Mouse (Mus musculus) midbrain, embryonic 14.5 days (tissue): ENCODE results near the gene Rgs14. TPM values are rescaled to one million over a fixed set of nuclear protein-coding genes. Genes with fewer than 3 reads are reported as not detected.

Experiments
- ATAC-seq: fragments of 200-750 bp; cut with Nextera tagmentation; 2 replicates; pipeline ENCODE4 v1.8.0; 2017; ENCODE audit warnings: moderate number of reproducible peaks, moderate library complexity; ENCODE audit not compliant: low FRiP score, low TSS enrichment
- DNase-seq: peaks from one replicate; pipeline ENCODE4 v3.0.0-alpha.2; 2015
- H3K27ac ChIP-seq: fragments of 300-500 bp; sonication (generic); replicated peaks from 2 replicates; pipeline ENCODE4 v1.5.1; 2014; ENCODE audit warnings: mild to moderate bottlenecking, low read depth, low read length, moderate library complexity
- H3K27me3 ChIP-seq: fragments of 300-500 bp; sonication (generic); 2 replicates; pipeline ENCODE4 v1.6.1; 2014; ENCODE audit warnings: low read length, control low read depth, mixed read lengths; ENCODE audit not compliant: control insufficient read depth, insufficient read depth
- H3K36me3 ChIP-seq: fragments of 300-500 bp; sonication (generic); 2 replicates; pipeline ENCODE4 v1.6.1; 2014; ENCODE audit warnings: low read length, control low read depth; ENCODE audit not compliant: control insufficient read depth, insufficient read depth
- H3K4me1 ChIP-seq: fragments of 300-500 bp; sonication (generic); 2 replicates; pipeline ENCODE4 v1.6.1; 2014; ENCODE audit warnings: mild to moderate bottlenecking, antibody characterized with exemption, low read length, control low read depth; ENCODE audit not compliant: control insufficient read depth, insufficient read depth
- H3K4me2 ChIP-seq: fragments of 300-500 bp; sonication (generic); 2 replicates; pipeline ENCODE4 v1.6.1; 2014; ENCODE audit warnings: mild to moderate bottlenecking, low read length, moderate library complexity
- H3K4me3 ChIP-seq: fragments of 300-500 bp; sonication (generic); replicated peaks from 2 replicates; pipeline ENCODE4 v1.5.1; 2014; ENCODE audit warnings: low read depth, low read length
- H3K9ac ChIP-seq: fragments of 300-500 bp; sonication (generic); replicated peaks from 2 replicates; pipeline ENCODE4 v1.6.1; 2014; ENCODE audit warnings: mild to moderate bottlenecking, low read length, moderate library complexity
- H3K9me3 ChIP-seq: fragments of 300-500 bp; sonication (generic); 2 replicates; pipeline ENCODE4 v1.6.1; 2016; ENCODE audit warnings: low read length, control low read depth, mixed read lengths; ENCODE audit not compliant: control insufficient read depth
- WGBS: fragments of 180-500 bp; shearing (Covaris S2); extraction: QIAGEN DNeasy Blood & Tissue Kit; methylation state at CpG from one replicate; pipeline ENCODE4 v1.1.7; 2014; 5-methylcytosine and 5-hydroxymethylcytosine counted together
- polyA plus RNA-seq: library from polyadenylated mRNA; unstranded; fragments of >200 nt; fragmentation: Nextera tagmentation; extraction: Ambion mirVana; gene quantifications from 2 replicates; pipeline ENCODE4 v1.2.1, GENCODE M21; 2014

Gene Rgs14
- polyA plus RNA-seq, 1 experiment from 2014 or later, result 0.33 TPM

DNA sequence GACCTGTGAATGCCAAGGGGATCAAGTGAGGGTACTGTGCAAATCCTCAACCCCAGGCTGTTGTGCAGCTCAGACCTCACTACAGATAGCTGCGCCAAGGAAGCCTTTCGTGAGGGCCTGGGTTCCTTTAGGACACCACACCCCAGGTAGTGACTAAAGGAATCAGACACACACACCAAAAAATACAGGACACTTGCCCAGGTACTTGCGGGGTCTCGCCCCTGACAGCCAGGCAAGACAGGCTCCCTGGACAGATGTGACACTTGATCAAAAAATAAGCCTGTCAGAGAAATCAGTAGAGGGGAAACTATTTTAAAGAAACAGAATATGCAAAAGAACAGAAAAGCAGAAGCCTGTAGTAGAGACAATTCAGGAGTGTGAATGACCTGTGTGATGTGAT is 40.9 kb upstream of the Rgs14 start:
- ATAC-seq (no peak), DNase-seq (no peak)
- peaks cover 24% of the 10 kb centered on the region for H3K36me3 ChIP-seq
- H3K4me3 ChIP-seq, result peak overlapping the region; percentile 57
- peaks cover 20% of the 10 kb centered on the region; the same call in 1 of the 2 replicates for H3K4me1 ChIP-seq
- 0 out of 2 replicates have a peak overlapping the region, but pooled peaks have one; percentile 14 for H3K9ac ChIP-seq
- 76% methylated on average over 4 of the region's 4 CpGs for WGBS
- H3K27ac ChIP-seq, result no peak overlapping the region
- no peaks in the 10 kb centered on the region for H3K9me3 ChIP-seq
- H3K27me3 ChIP-seq, result no peaks in the 10 kb centered on the region
- peak overlapping the region; percentile 79 for H3K4me2 ChIP-seq

DNA sequence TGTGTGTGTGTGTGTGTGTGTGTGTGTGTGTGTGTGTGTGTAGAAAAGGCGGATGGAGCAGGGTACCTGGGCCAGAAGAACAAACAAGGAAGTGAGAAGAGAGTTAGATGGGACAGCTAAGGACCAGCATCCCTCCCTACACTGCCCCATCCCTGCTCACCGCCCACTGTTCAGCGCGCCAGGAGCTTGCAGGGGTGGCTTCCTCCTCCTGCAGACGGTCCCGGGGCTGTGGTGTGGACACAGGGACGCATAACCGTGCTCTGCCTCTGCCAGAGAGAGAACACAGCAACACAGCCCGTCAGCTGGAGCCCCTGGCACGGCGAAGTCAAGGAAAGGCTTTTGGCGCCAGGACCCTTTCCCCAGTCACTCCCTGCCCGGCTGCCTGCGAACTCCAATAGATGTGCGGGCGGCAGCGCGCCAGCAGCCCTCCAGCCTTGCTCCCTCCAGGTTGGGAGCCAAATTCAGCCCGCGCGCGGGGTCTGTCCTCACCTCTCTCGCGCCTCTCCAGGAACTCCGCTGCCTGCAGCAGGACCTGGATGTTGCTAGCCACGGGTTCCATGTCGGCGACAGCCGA is 40.3 kb upstream of the Rgs14 start:
- Histone ChIP-seq H3K27me3 (no peaks in the 10 kb centered on the region), H3K4me1 (0 out of 2 replicates have a peak, but pooled peaks cover 18% of the 10 kb centered on the region), H3K9me3 (no peaks in the 10 kb centered on the region), H3K4me2 (peak overlapping the region; percentile 79), H3K4me3 (peak overlapping the region; percentile 57), H3K9ac (peak overlapping the region; percentile 48), H3K27ac (peak overlapping the region; percentile 70), H3K36me3 (peaks cover 19% of the 10 kb centered on the region)
- 2% methylated on average over 29 of the region's 29 CpGs for WGBS
- peak; percentile 69 for DNase-seq
- 0 out of 2 replicates have a peak, but pooled peaks have one; percentile 9 for ATAC-seq

DNA sequence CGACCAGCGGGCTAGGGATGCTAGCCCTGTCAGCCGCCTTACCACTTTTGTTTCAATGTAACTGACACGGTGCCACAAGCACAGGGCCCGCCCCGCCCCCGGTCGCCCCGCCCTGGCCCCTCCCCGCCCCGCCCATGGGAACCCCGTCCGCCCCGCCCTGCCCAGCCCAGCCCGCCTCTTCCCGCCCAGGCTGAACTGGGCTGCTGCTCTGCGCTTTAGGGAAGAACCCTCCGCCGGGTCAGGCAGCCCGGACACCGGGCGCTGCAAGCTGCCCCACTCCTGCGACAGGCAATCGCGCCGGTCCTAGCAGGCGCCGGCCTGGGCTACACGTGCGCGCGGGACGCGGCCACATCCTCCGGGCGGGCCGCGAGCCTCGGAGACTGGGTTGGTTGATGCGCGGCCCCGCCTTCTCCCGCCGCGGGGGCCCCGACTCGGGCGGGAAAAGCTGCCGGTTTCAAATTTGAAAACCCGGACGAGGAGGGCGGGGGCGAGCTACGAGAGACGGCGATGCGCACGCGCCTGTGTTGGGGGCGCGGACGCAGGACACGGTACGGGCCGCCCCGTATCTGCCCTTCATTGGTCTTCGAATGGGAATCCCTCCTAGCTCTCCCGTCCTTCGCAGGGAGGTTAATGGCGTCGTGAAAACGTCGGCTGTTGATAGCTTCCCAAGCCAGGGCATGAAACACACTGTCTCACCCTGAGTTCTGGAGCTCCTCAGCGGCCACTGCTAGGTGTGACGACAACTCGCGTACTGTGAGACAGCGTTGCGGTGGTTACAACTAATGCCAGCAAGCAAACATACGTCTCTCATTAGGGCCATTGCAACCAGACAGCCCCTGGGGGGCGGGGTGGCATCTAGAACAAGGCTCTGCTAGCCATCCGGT is 39.6 kb upstream of the Rgs14 start, which contains the start of gene Mxd3:
TSS of gene Mxd3 (minus strand) at position 141 of the 884 bp plus-strand sequence.
- DNase-seq, result peak; percentile 91
- under 1% methylated on average over 81 of the region's 82 CpGs for WGBS

DNA sequence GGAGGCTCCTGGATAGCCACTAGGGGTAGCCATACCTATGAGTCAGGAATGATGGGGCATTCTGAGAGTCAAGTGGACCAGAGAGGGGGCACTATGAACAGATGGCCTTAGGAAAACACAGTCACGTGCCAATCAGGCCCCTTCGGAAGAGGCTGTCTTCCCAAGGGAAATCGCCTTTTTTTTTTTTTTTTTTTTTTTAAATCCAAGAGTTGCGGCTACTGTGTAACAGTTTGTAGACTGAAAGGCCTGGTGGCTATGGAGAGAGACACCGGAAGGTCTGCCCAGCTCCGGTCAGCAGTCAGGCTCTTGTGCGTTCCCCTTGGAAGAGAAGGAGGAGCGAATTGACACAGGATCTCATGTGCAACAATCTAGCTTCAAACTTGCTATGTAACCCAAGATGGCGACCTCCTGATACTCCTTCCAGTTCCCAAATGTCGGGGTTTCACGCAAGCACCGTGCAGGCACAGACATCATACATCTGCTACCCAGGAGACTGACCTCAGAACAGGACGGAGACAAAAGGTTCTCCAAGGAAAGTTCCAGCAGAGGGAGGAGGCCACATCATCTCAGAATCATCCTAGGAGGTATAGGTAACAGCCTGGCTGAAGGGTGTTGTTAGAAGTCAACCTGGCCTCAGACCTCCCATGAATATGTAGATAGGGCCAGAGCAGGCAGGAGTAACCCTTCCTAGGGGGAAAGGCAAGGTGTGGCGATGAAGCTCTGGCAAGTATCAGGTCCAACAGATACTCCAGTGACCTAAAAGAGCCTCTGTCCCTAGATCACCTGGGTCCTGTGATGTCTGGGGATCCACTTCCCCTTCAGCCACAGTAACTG is 38.7 kb upstream of the Rgs14 start:
- WGBS, result 52% methylated on average over 14 of the region's 14 CpGs
- H3K9me3 ChIP-seq, result no peaks in the 10 kb centered on the region
- DNase-seq (no peak), ATAC-seq (no peak; the same call in 1 of the 2 replicates)
- peak overlapping the region; percentile 79 for H3K4me2 ChIP-seq
- peaks cover 6% of the 10 kb centered on the region for H3K36me3 ChIP-seq
- H3K4me1 ChIP-seq, result 0 out of 2 replicates have a peak, but pooled peaks cover 18% of the 10 kb centered on the region
- no peaks in the 10 kb centered on the region for H3K27me3 ChIP-seq
- H3K4me3 ChIP-seq, result peak overlapping the region; percentile 57
- peak overlapping the region; percentile 48; the same call in 1 of the 2 replicates for H3K9ac ChIP-seq
- H3K27ac ChIP-seq, result peak overlapping the region; percentile 70

More for the DNA sequence above, 39.6 kb upstream of the Rgs14 start, which contains the start of gene Mxd3:
- Histone ChIP-seq H3K9ac (peak within 1 kb of the TSS; percentile 48), H3K9me3 (no peaks in the 10 kb centered on the region), H3K4me2 (peak within 1 kb of the TSS; percentile 79), H3K27ac (peak within 1 kb of the TSS; percentile 70), H3K4me1 (0 out of 2 replicates have a peak, but pooled peaks cover 18% of the 10 kb centered on the region), H3K27me3 (no peaks in the 10 kb centered on the region), H3K4me3 (peak within 1 kb of the TSS; percentile 57), H3K36me3 (peaks cover 14% of the 10 kb centered on the region)
- peak; percentile 81 for ATAC-seq

DNA sequence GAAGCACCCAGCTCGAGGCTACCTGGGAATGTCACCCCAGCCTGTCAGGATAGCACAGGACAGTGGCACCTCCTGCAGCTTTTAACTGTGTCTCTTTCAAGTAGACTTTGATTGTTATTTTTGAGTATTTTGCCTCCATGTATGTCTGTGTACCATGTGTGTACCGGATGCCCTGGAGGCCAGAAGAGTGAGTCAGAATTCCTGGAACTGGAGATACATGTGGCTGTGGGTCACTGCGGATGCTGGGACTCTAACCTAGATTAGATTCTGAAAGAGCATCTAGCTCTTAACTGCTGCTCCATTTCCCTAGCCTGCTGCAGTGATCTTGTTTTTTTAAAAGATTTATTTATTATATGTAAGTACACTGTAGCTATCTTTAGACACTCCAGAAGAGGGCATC is 37.2 kb upstream of the Rgs14 start:
- Histone ChIP-seq H3K9me3 (no peaks in the 10 kb centered on the region), H3K4me2 (no peak overlapping the region), H3K27ac (no peak overlapping the region), H3K4me3 (no peak overlapping the region), H3K4me1 (0 out of 2 replicates have a peak, but pooled peaks cover 18% of the 10 kb centered on the region), H3K9ac (no peak overlapping the region), H3K27me3 (no peaks in the 10 kb centered on the region), H3K36me3 (no peaks in the 10 kb centered on the region)
- DNase-seq (no peak), ATAC-seq (no peak)
- 92% methylated on average over 3 of the region's 3 CpGs for WGBS

DNA sequence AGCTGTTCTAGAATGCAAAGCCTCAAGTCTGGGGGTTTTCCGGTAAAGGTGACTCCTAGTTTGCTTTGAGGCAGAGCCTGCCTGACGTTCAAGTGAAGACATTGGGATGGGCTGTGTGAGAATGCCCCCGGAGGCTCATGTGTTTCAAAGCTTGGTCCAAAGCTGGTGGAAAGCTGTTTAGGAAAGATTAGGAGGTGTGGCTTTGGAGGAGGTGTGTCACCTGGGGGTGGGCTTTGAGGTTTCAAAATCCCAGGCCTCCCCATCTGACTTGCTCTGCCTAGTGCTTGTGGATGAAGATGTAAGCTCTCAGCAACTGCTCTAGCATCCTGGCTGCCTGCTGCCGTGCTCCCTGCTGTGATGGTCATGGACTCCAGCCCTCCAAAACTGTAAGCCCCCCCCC is 33.8 kb upstream of the Rgs14 start:
- Histone ChIP-seq H3K27me3 (no peaks in the 10 kb centered on the region), H3K4me1 (0 out of 2 replicates have a peak, but pooled peaks cover 3% of the 10 kb centered on the region), H3K27ac (no peak overlapping the region), H3K4me2 (no peak overlapping the region), H3K9me3 (no peaks in the 10 kb centered on the region), H3K4me3 (no peak overlapping the region), H3K36me3 (no peaks in the 10 kb centered on the region), H3K9ac (no peak overlapping the region)
- DNase-seq (no peak), ATAC-seq (no peak)
- 89% methylated on average over 4 of the region's 4 CpGs for WGBS

DNA sequence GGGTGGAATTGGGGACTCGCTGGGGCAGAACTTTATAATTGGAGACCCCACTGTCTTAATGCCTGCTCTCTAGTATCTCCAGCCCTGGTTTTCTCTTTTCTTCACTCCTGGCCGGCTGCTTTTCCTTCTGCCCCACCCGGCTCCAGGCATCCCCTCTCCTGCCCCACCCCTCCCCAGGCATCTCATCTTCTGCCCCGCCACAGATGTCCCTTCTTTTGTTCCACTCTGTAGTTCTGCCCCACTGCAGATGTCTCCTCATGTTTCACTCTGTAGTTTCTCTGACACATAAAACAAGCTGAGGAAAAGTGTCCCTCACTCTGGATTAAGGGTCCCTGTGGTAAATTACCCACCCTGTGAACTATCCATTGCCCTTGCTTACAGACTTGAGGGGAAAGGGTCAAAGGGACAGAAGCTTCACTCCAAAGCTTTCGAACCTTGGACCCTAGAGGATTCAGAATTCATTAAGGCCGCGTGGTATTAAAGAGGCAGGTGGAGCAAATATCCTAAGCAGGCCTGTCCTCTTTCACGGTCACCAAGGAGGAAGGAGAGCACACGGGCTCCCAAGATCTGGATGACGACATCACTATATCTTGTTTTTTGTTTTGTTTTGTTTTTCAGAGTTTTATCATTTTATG is 32.1 kb upstream of the Rgs14 start:
- Histone ChIP-seq H3K4me3 (no peak overlapping the region), H3K4me1 (no peaks in the 10 kb centered on the region), H3K9me3 (no peaks in the 10 kb centered on the region), H3K4me2 (no peak overlapping the region), H3K9ac (no peak overlapping the region), H3K27ac (no peak overlapping the region), H3K27me3 (no peaks in the 10 kb centered on the region), H3K36me3 (no peaks in the 10 kb centered on the region)
- ATAC-seq, result no peak
- DNase-seq, result no peak
- 67% methylated on average over 10 of the region's 10 CpGs for WGBS
